Mouse (Mus musculus): ENCODE data around the gene Sult2a8.

The Sult2a8 gene

GRCm38 (mm10) chr7:14446534-14446933 is at the start of gene Sult2a8:
TSS of gene Sult2a8 (minus strand) at chr7:14446769.
- in situ Hi-C loops (cut with MboI, MseI): no loop called here

GRCm38 (mm10) chr7:14494130-14494529 is 47.6 kb upstream of the Sult2a8 start, which contains the start of gene Sult2a7:
TSS of gene Sult2a7 (minus strand) at chr7:14494230.
- in situ Hi-C loops (cut with MboI, MseI): no loop called here

GRCm38 (mm10) chr7:14492886-14493285 is 46.3 kb upstream of the Sult2a8 start:
- in situ Hi-C loops (cut with MboI, MseI): no loop called here

GRCm38 (mm10) chr7:14439581-14439980 is 7.0 kb downstream of the Sult2a8 start:
- in situ Hi-C loops (cut with MboI, MseI): no loop called here

GRCm38 (mm10) chr7:14438484-14438883 is 8.1 kb downstream of the Sult2a8 start:
- in situ Hi-C loops (cut with MboI, MseI): no loop called here

- in situ Hi-C loops (cut with MboI, MseI): no loop called here
Measured at GRCm38 (mm10) chr7:14438029-14438428, 8.5 kb downstream of the Sult2a8 start.

- in situ Hi-C loops (cut with MboI, MseI): loop anchor here (25.0 kb wide), 1 partner anchor 812 kb away; no protein-coding TSS in a partner anchor
Measured at GRCm38 (mm10) chr7:14399363-14399762, 47.2 kb downstream of the Sult2a8 start.

GRCm38 (mm10) chr7:14396462-14396861 is 50.1 kb downstream of the Sult2a8 start:
- in situ Hi-C loops (cut with MboI, MseI): loop anchor here (25.0 kb wide), 1 partner anchor 809 kb away; no protein-coding TSS in a partner anchor
